Mouse (Mus musculus): ENCODE data around the gene Pde2a. TPM values are rescaled to one million over a fixed set of nuclear protein-coding genes. Genes with fewer than 3 reads are reported as not detected.
A peak's percentile ranks its signal among the peaks of the same experiment; 100 is the strongest.

Pde2a gene
- polyA plus RNA-seq (2015; fragmentation: Nextera tagmentation; extraction: Ambion mirVana) = 42.5 and 46.4 TPM in 2 replicates

DNA sequence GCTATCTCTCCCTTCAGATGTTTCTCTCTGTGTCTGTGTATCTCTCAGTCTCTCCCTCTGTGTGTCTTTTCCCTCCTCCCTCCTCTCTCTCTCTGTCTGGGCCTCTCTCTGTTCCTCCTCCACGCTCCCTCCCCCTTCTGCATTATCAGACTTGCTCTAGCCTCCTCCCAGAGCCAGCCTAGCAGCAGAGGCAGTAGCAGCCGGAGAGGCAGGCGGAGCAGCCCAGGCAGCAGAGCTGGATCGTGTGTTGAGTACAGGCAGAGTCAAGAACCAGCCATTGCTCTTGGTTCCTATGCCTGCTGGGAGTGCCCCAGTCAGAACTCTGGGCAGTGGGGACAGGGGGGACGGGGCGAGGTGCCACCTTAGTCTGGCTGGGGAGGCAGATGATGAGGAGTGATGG lies at the start of gene Pde2a:
Gene Pde2a, plus strand, starts transcription at position 163 of the 400 bp plus-strand sequence.
- Histone ChIP-seq H3K4me3 (peak within 1 kb of the TSS; percentile 36), H3K27ac (replicated peaks) (peak within 1 kb of the TSS; percentile 59), H3K36me3 (no peaks in the 10 kb centered on the region), H3K27me3 (peaks cover 6% of the 10 kb centered on the region; the same call in 1 of the 2 replicates), H3K9ac (replicated peaks) (peak within 1 kb of the TSS; percentile 40), H3K4me1 (peaks cover 61% of the 10 kb centered on the region), H3K9me3 (no peaks in the 10 kb centered on the region), H3K4me2 (replicated peaks) (peak within 1 kb of the TSS; percentile 47)
- WGBS = 10% methylated on average over 6 of the region's 6 CpGs
- ATAC-seq (replicated peaks) = peak; percentile 84

DNA sequence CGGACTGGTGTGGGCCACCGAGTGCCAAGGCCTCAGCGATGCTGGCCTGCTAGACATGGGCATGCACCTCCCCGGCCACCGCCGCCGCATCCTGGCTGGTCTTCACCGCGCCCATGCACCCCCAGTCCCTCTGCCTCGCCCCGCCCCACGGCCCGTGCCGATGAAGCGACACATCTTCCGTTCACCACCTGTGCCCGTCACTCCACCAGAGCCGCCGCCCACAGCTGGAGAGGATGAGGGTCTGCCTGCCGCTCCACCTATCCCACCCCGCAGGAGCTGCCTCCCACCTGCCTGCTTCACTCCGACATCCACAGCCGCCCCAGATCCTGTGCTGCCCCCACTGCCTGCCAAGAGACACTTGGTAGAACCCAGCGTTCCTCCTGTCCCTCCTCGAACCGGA lies 48.4 kb upstream of the Pde2a start:
- peaks cover 17% of the 10 kb centered on the region for H3K4me1 ChIP-seq
- H3K9ac ChIP-seq (replicated peaks) = no peak overlapping the region
- no peaks in the 10 kb centered on the region for H3K27me3 ChIP-seq
- WGBS = 90% methylated on average over 26 of the region's 26 CpGs
- no peak overlapping the region for H3K4me2 ChIP-seq (replicated peaks)
- ATAC-seq (replicated peaks) = no peak
- H3K36me3 ChIP-seq = no peaks in the 10 kb centered on the region
- no peak overlapping the region for H3K4me3 ChIP-seq
- no peak overlapping the region for H3K27ac ChIP-seq (replicated peaks)
- H3K9me3 ChIP-seq = no peaks in the 10 kb centered on the region

GRCm38 (mm10) chr7:101374155-101374554 lies 47.3 kb upstream of the Pde2a start:
- no peak overlapping the region for H3K9ac ChIP-seq (replicated peaks)
- H3K36me3 ChIP-seq = no peaks in the 10 kb centered on the region
- H3K27me3 ChIP-seq = no peaks in the 10 kb centered on the region
- no peaks in the 10 kb centered on the region for H3K9me3 ChIP-seq
- peaks cover 20% of the 10 kb centered on the region for H3K4me1 ChIP-seq
- no peak overlapping the region for H3K27ac ChIP-seq (replicated peaks)
- ATAC-seq (replicated peaks) = peak; percentile 65
- no peak overlapping the region for H3K4me3 ChIP-seq
- H3K4me2 ChIP-seq (replicated peaks) = no peak overlapping the region

DNA sequence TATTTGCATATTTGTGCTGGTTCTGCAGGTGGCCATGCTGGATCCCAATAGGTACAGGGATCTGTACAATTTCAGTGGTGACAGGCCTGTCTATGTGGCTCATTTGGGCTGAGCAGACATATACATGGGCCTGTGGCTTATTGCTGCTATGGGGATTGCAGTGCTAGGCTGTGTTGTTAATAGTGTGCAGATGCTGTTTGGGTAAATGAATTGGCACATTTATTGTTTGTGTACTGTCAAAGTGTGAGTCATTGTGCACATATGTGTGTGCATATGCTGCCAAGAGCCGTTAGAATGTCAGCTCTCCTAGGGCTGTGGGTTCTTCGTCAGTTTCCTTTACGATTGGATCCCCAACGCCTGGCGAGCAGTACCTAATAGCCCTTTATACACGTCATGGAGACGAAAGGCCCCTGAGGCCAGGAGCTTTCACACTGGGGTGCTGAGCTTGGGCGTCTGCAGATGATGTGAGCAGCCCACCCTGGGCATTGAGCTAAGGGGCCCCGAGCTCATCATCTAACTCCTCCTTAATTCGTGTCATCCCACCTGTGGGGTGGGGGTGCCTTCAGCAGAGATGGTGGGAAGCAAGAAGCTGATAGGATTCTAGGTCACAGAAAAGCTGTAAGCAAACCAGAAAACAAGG lies 44.7 kb upstream of the Pde2a start:
- Histone ChIP-seq H3K36me3 (no peaks in the 10 kb centered on the region), H3K9ac (replicated peaks) (no peak overlapping the region), H3K27me3 (no peaks in the 10 kb centered on the region), H3K4me3 (no peak overlapping the region), H3K4me1 (peaks cover 20% of the 10 kb centered on the region), H3K4me2 (replicated peaks) (no peak overlapping the region), H3K27ac (replicated peaks) (no peak overlapping the region), H3K9me3 (no peaks in the 10 kb centered on the region)
- 47% methylated on average over 10 of the region's 10 CpGs for WGBS
- peak; percentile 67 for ATAC-seq (replicated peaks)

DNA sequence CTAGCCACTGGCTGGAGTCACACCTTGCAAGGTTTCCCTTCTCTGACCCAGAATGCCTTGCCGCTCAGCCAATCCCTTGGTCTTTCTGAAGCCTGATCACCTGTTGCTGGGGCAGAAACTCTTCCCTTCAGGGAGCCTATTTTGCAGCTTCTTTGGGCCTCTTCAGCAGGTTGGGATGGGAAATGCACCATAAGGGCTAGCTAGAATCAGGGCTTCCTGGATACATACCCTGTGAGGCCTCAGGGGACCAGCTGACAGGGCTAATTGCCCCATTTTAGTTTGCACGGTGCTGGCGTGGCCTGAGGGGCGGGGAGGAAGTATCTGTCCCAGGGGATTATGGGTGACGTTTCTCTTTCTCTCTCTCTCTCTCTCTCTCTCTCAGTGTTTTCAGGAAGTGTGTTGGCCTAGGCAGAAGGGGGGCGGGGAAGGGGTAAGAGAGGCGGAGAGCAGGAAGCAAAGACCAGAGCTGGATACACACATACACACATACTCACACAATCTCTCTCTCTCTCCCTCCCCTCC lies 43.7 kb upstream of the Pde2a start:
- Histone ChIP-seq H3K9me3 (no peaks in the 10 kb centered on the region), H3K4me3 (no peak overlapping the region), H3K4me2 (replicated peaks) (no peak overlapping the region; the same call in 1 of the 2 replicates), H3K27me3 (no peaks in the 10 kb centered on the region), H3K9ac (replicated peaks) (no peak overlapping the region), H3K27ac (replicated peaks) (no peak overlapping the region), H3K4me1 (peaks cover 20% of the 10 kb centered on the region), H3K36me3 (no peaks in the 10 kb centered on the region)
- WGBS = 25% methylated on average over 7 of the region's 7 CpGs
- peak; percentile 39; the same call in 1 of the 2 replicates for ATAC-seq (replicated peaks)

DNA sequence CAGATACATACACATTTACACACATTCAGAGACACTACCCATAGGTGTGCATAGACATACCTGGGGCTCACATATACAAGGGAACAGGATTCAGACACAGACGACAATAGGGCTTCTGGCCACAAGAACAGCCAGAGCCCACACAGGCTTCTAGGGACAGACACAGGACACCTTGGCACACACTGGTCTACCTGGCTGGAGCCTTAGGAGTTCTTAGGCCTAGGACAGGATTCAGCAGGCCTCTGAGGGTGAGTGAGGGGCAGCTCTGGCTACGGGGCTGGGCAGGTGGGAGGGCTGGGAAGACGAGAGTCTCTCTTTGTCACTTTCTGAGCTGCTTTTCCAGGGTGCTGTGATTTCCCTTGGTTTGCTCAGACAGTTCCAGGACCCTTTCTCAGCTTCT lies 43.2 kb upstream of the Pde2a start:
- H3K4me3 ChIP-seq = no peak overlapping the region
- H3K4me1 ChIP-seq = peaks cover 20% of the 10 kb centered on the region
- no peak for ATAC-seq (replicated peaks)
- peak overlapping the region; percentile 14; the same call in 1 of the 2 replicates for H3K4me2 ChIP-seq (replicated peaks)
- H3K27me3 ChIP-seq = no peaks in the 10 kb centered on the region
- H3K36me3 ChIP-seq = no peaks in the 10 kb centered on the region
- H3K9ac ChIP-seq (replicated peaks) = no peak overlapping the region
- 54% methylated on average over 3 of the region's 3 CpGs for WGBS
- H3K9me3 ChIP-seq = no peaks in the 10 kb centered on the region
- H3K27ac ChIP-seq (replicated peaks) = no peak overlapping the region

DNA sequence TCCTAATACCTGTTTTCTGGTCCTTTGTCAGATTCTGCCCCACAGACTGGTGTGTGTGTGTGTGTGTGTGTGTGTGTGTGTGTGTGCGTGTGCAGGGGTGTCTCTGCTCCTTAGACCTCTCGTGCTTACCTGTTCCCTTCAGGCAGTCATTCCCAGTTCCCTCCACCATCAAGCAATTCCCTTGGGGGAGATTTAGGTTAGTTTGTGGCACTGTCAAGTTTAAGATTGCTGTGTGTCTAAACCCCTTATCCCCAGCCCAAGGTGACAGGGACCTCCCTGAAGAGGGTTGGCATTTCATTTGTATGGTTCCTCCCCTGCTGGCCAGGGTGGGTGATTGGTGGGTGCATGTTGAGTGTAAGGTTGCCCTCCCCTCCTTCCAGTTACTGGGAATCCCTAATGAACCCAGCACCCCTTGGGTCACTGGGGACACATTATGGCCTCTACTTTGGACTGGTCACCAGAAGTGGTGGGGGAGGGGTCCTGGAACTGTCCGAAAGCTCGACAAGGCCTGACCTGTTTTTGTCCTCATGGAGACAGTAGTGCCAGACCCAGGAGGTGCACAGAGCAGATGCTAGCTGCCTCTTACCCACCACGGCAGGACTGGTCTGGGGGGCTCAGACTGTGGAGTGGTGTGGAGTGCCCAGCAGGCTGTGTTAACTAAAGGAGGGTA lies 42.6 kb upstream of the Pde2a start:
- 65% methylated on average over 5 of the region's 5 CpGs for WGBS
- Histone ChIP-seq H3K4me3 (no peak overlapping the region), H3K27ac (replicated peaks) (no peak overlapping the region), H3K4me1 (peaks cover 20% of the 10 kb centered on the region), H3K36me3 (no peaks in the 10 kb centered on the region), H3K9ac (replicated peaks) (no peak overlapping the region), H3K27me3 (no peaks in the 10 kb centered on the region), H3K9me3 (no peaks in the 10 kb centered on the region), H3K4me2 (replicated peaks) (no peak overlapping the region)
- no peak for ATAC-seq (replicated peaks)

- H3K9me3 ChIP-seq = no peaks in the 10 kb centered on the region
- no peak overlapping the region for H3K4me2 ChIP-seq (replicated peaks)
- no peak overlapping the region for H3K4me3 ChIP-seq
- no peak for ATAC-seq (replicated peaks)
- no peaks in the 10 kb centered on the region for H3K27me3 ChIP-seq
- 83% methylated on average over 2 of the region's 2 CpGs for whole genome bisulfite sequencing
- no peak overlapping the region for H3K27ac ChIP-seq (replicated peaks)
- no peak overlapping the region for H3K9ac ChIP-seq (replicated peaks)
- no peaks in the 10 kb centered on the region for H3K36me3 ChIP-seq
- H3K4me1 ChIP-seq = peaks cover 20% of the 10 kb centered on the region
Observed at GRCm38 (mm10) chr7:101379732-101380131, 41.8 kb upstream of the Pde2a start.

DNA sequence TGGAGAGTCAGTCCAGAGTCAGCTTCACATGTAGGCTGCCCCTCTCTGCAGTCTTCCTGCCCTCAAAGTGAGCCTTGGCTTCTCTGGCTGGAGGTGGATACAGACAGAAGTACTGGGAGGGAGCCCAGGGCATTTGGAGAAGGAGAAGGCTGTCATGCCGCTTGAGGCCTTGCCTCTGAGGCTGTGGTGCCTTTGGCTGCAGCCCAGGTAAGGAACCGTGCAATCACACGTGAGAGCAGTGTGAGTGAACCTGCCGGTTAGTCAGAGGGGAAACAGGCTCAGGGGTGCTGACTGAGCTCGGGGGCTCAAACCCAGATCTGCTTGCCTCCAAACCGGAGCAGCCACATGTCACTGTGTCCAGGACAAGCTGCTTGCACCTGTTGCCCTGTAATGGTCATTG lies 40.0 kb upstream of the Pde2a start:
- 82% methylated on average over 6 of the region's 6 CpGs for WGBS
- no peaks in the 10 kb centered on the region for H3K9me3 ChIP-seq
- H3K4me1 ChIP-seq = peaks cover 19% of the 10 kb centered on the region
- no peaks in the 10 kb centered on the region for H3K27me3 ChIP-seq
- ATAC-seq (replicated peaks) = no peak
- no peak overlapping the region for H3K4me2 ChIP-seq (replicated peaks)
- H3K4me3 ChIP-seq = no peak overlapping the region
- H3K27ac ChIP-seq (replicated peaks) = no peak overlapping the region
- H3K9ac ChIP-seq (replicated peaks) = no peak overlapping the region
- no peaks in the 10 kb centered on the region for H3K36me3 ChIP-seq

- no peak overlapping the region for H3K4me2 ChIP-seq (replicated peaks)
- WGBS = 74% methylated on average over 8 of the region's 8 CpGs
- ATAC-seq (replicated peaks) = no peak
Observed at GRCm38 (mm10) chr7:101382378-101382777, 39.1 kb upstream of the Pde2a start.

GRCm38 (mm10) chr7:101383756-101384155 lies 37.7 kb upstream of the Pde2a start:
- Histone ChIP-seq H3K27ac (replicated peaks) (no peak overlapping the region), H3K4me3 (no peak overlapping the region), H3K27me3 (no peaks in the 10 kb centered on the region), H3K9ac (replicated peaks) (no peak overlapping the region), H3K4me2 (replicated peaks) (no peak overlapping the region), H3K4me1 (no peaks in the 10 kb centered on the region), H3K9me3 (no peaks in the 10 kb centered on the region), H3K36me3 (no peaks in the 10 kb centered on the region)
- no peak for ATAC-seq (replicated peaks)
- 72% methylated on average over 3 of the region's 3 CpGs for WGBS

More at GRCm38 (mm10) chr7:101382378-101382777, 39.1 kb upstream of the Pde2a start:
- H3K4me3 ChIP-seq = no peak overlapping the region
- no peak overlapping the region for H3K27ac ChIP-seq (replicated peaks)
- H3K4me1 ChIP-seq = peaks cover 11% of the 10 kb centered on the region
- H3K9me3 ChIP-seq = no peaks in the 10 kb centered on the region
- no peaks in the 10 kb centered on the region for H3K36me3 ChIP-seq
- no peaks in the 10 kb centered on the region for H3K27me3 ChIP-seq
- H3K9ac ChIP-seq (replicated peaks) = no peak overlapping the region

DNA sequence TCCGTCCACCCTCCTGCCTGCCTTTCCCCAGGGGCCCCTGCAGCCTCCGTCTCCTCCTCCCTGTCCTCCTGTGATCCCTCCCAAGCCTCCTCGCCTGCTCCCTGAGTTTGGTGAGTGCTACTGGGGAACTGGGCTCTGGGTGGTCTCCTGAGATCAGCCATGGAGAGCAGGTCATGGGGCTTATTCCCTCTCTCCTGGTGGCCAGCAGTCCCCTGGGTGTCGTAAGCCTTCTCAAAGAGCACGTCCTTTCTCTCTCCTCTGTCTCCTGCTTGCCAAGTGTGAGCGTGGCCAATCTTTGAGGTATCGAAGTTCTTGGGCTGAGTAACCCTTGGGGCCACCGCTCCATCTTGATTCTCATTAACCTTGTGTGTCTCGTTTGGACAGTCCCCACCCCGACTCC lies 36.6 kb upstream of the Pde2a start:
- H3K9me3 ChIP-seq = no peaks in the 10 kb centered on the region
- no peaks in the 10 kb centered on the region for H3K36me3 ChIP-seq
- H3K4me2 ChIP-seq (replicated peaks) = no peak overlapping the region
- no peaks in the 10 kb centered on the region for H3K27me3 ChIP-seq
- WGBS = 66% methylated on average over 10 of the region's 10 CpGs
- H3K4me1 ChIP-seq = no peaks in the 10 kb centered on the region
- no peak for ATAC-seq (replicated peaks)
- no peak overlapping the region for H3K27ac ChIP-seq (replicated peaks)
- no peak overlapping the region for H3K9ac ChIP-seq (replicated peaks)
- no peak overlapping the region for H3K4me3 ChIP-seq

Measured in forebrain, embryonic 15.5 days (tissue).